Mouse (Mus musculus) myocyte (in vitro differentiated cells): ENCODE data around the gene Igf1r. TPM values are rescaled to one million over a fixed set of nuclear protein-coding genes. Genes with fewer than 3 reads are reported as not detected.

Experiments used
- H3K27me3 ChIP-seq: one replicate; pipeline ENCODE4 v1.6.1; 2011; ENCODE audit not compliant: control insufficient read depth, insufficient read depth, insufficient read length
- H3K36me3 ChIP-seq: one replicate; pipeline ENCODE4 v1.6.1; 2011; ENCODE audit not compliant: control insufficient read depth, insufficient read depth
- H3K4me2 ChIP-seq: one replicate; pipeline ENCODE4 v1.6.1; 2011; ENCODE audit warnings: low read depth, control low read depth
- H3K4me3 ChIP-seq: one replicate; pipeline ENCODE4 v1.5.1; 2011; ENCODE audit warnings: mild to moderate bottlenecking, control low read depth, moderate library complexity
- H3K79me2 ChIP-seq: one replicate; pipeline ENCODE4 v1.6.1; 2011; ENCODE audit not compliant: control insufficient read depth, insufficient read depth
- H3ac ChIP-seq: one replicate; pipeline ENCODE4 v1.6.1; 2011; ENCODE audit not compliant: control insufficient read depth, insufficient read length
- CEBPB ChIP-seq: IDR thresholded peaks from 2 replicates; pipeline ENCODE4 v1.6.1; 2011; ENCODE audit warnings: mild to moderate bottlenecking, moderate library complexity; ENCODE audit not compliant: poor library complexity, insufficient read depth, severe bottlenecking
- E2F4 ChIP-seq: IDR thresholded peaks from one replicate; pipeline ENCODE4 v1.6.1; 2011; ENCODE audit warnings: mild to moderate bottlenecking, control low read depth, moderate library complexity; ENCODE audit not compliant: insufficient read depth
- MAX ChIP-seq: IDR thresholded peaks from one replicate; pipeline ENCODE4 v1.6.1; 2011; ENCODE audit warnings: low read depth, mild to moderate bottlenecking, control low read depth
- MYOD1 ChIP-seq, 3 experiments: IDR thresholded peaks; one replicate each; pipeline ENCODE4 v1.6.1; 2011; ENCODE audit warnings: control low read depth in 2 of 3, low read depth in 2 of 3, mild to moderate bottlenecking in 2 of 3, moderate library complexity in 1 of 3; ENCODE audit not compliant: insufficient read length in 2 of 3, control insufficient read depth in 1 of 3
- MYOG ChIP-seq, 3 experiments: IDR thresholded peaks; one replicate each; pipeline ENCODE4 v1.6.1; 2011; ENCODE audit warnings: control low read depth in 2 of 3, low read depth in 2 of 3, mild to moderate bottlenecking in 2 of 3; ENCODE audit not compliant: insufficient read length in 2 of 3, control insufficient read depth in 1 of 3, insufficient read depth in 1 of 3
- POLR2A ChIP-seq: IDR thresholded peaks from one replicate; pipeline ENCODE4 v1.6.1; 2011; ENCODE audit warnings: low read depth, mild to moderate bottlenecking, control low read depth, moderate library complexity; ENCODE audit not compliant: insufficient read length
- POLR2AphosphoS2 ChIP-seq: IDR thresholded peaks from one replicate; pipeline ENCODE4 v1.6.1; 2011; ENCODE audit warnings: low read depth, control low read depth; ENCODE audit not compliant: insufficient read length
- REST ChIP-seq: IDR thresholded peaks from one replicate; pipeline ENCODE4 v1.6.1; 2011; ENCODE audit warnings: mild to moderate bottlenecking, control low read depth, moderate library complexity; ENCODE audit not compliant: insufficient read depth, insufficient read length
- SRF ChIP-seq: IDR thresholded peaks from one replicate; pipeline ENCODE4 v1.6.1; 2011; ENCODE audit warnings: low read depth; ENCODE audit not compliant: control insufficient read depth, insufficient read length
- TCF12 ChIP-seq: IDR thresholded peaks from one replicate; pipeline ENCODE4 v1.6.1; 2011; ENCODE audit warnings: mild to moderate bottlenecking, control low read depth; ENCODE audit not compliant: poor library complexity, insufficient read depth, severe bottlenecking
- TCF3 ChIP-seq: IDR thresholded peaks from one replicate; pipeline ENCODE4 v1.6.1; 2011; ENCODE audit warnings: low read depth, control low read depth; ENCODE audit not compliant: insufficient read length
- USF1 ChIP-seq: IDR thresholded peaks from one replicate; pipeline ENCODE4 v1.6.1; 2011; ENCODE audit warnings: low read depth, mild to moderate bottlenecking, control low read depth, moderate library complexity
- polyA plus RNA-seq: library from polyadenylated mRNA; unstranded; fragments of >200 nt; fragmentation: generic; extraction: Trizol; gene quantifications from one replicate; pipeline ENCODE4 v1.2.1, GENCODE M21; 2012; ENCODE audit warnings: missing spikeins

Igf1r gene
- polyA plus RNA-seq, 1 experiment: 7.9 TPM

GRCm38 (mm10) chr7:68053002-68053624 is 100.5 kb downstream of the Igf1r start:
- TF ChIP-seq MYOG (IDR thresholded peaks at IDR 0.05; ENCODE audit: control insufficient read depth in 1 of 3, insufficient read depth in 1 of 3, insufficient read length in 2 of 3, low read depth in 2 of 3) (peak in 1 of 3 experiments; percentile 52), USF1 (peak; percentile 41), SRF (no peak), CEBPB (no peak), E2F4 (no peak), REST (no peak), POLR2AphosphoS2 (no peak), TCF3 (no peak), POLR2A (no peak), MAX (no peak), MYOD1 (IDR thresholded peaks at IDR 0.05; ENCODE audit: control insufficient read depth in 1 of 3, insufficient read length in 2 of 3, low read depth in 2 of 3) (peak in 2 of 3 experiments; percentile 49 to 73), TCF12 (peak; percentile 50)
- no peak overlapping the region for H3ac ChIP-seq
- H3K27me3 ChIP-seq: no peaks in the 10 kb centered on the region
- H3K36me3 ChIP-seq: no peaks in the 10 kb centered on the region
- no peak overlapping the region for H3K4me2 ChIP-seq
- no peak overlapping the region for H3K4me3 ChIP-seq
- peaks cover 54% of the 10 kb centered on the region for H3K79me2 ChIP-seq

GRCm38 (mm10) chr7:68054498-68054897 is 101.9 kb downstream of the Igf1r start:
- Histone ChIP-seq H3K36me3 (no peaks in the 10 kb centered on the region), H3K4me3 (no peak overlapping the region), H3K4me2 (peak overlapping the region; percentile 62), H3K27me3 (no peaks in the 10 kb centered on the region), H3ac (no peak overlapping the region), H3K79me2 (peaks cover 58% of the 10 kb centered on the region)
- no peak for TF ChIP-seq SRF
- no peak for TF ChIP-seq MAX
- TF ChIP-seq E2F4: no peak
- TF ChIP-seq REST: no peak
- no peak for TF ChIP-seq TCF12
- TF ChIP-seq CEBPB: no peak
- TF ChIP-seq USF1: no peak
- TF ChIP-seq POLR2AphosphoS2: no peak
- TF ChIP-seq MYOG (IDR thresholded peaks at IDR 0.05; ENCODE audit: control insufficient read depth in 1 of 3, insufficient read depth in 1 of 3, insufficient read length in 2 of 3, low read depth in 2 of 3): no peak
- no peak for TF ChIP-seq TCF3
- no peak for TF ChIP-seq MYOD1 (IDR thresholded peaks at IDR 0.05; ENCODE audit: control insufficient read depth in 1 of 3, insufficient read length in 2 of 3, low read depth in 2 of 3)
- TF ChIP-seq POLR2A: no peak

GRCm38 (mm10) chr7:68054956-68055355 is 102.3 kb downstream of the Igf1r start:
- Histone ChIP-seq H3K36me3 (no peaks in the 10 kb centered on the region), H3K4me3 (no peak overlapping the region), H3K27me3 (no peaks in the 10 kb centered on the region), H3ac (no peak overlapping the region), H3K79me2 (peaks cover 62% of the 10 kb centered on the region), H3K4me2 (peak overlapping the region; percentile 62)
- TF ChIP-seq REST: no peak

GRCm38 (mm10) chr7:68057010-68057409 is 104.4 kb downstream of the Igf1r start:
- TF ChIP-seq TCF3 (no peak), E2F4 (no peak), POLR2A (no peak), MYOD1 (IDR thresholded peaks at IDR 0.05; ENCODE audit: control insufficient read depth in 1 of 3, insufficient read length in 2 of 3, low read depth in 2 of 3) (no peak)
- Histone ChIP-seq H3ac (no peak overlapping the region), H3K79me2 (peaks cover 49% of the 10 kb centered on the region), H3K27me3 (no peaks in the 10 kb centered on the region), H3K36me3 (no peaks in the 10 kb centered on the region), H3K4me3 (no peak overlapping the region), H3K4me2 (no peak overlapping the region)

GRCm38 (mm10) chr7:68059690-68060089 is 107.1 kb downstream of the Igf1r start:
- no peak overlapping the region for H3K4me3 ChIP-seq
- no peak overlapping the region for H3K4me2 ChIP-seq
- H3K36me3 ChIP-seq: no peaks in the 10 kb centered on the region
- no peaks in the 10 kb centered on the region for H3K27me3 ChIP-seq
- H3ac ChIP-seq: no peak overlapping the region
- TF ChIP-seq REST (no peak), POLR2A (no peak), E2F4 (no peak), USF1 (no peak), MYOD1 (IDR thresholded peaks at IDR 0.05; ENCODE audit: control insufficient read depth in 1 of 3, insufficient read length in 2 of 3, low read depth in 2 of 3) (no peak), POLR2AphosphoS2 (no peak), MYOG (IDR thresholded peaks at IDR 0.05; ENCODE audit: control insufficient read depth in 1 of 3, insufficient read depth in 1 of 3, insufficient read length in 2 of 3, low read depth in 2 of 3) (no peak), TCF12 (no peak), TCF3 (no peak), MAX (no peak), SRF (no peak), CEBPB (no peak)
- H3K79me2 ChIP-seq: peaks cover 40% of the 10 kb centered on the region
